8 mouse cellular contexts compared by ENCODE assay signal in genomic region chr19:26605438-26606320, GRCm38 (mm10). TPM values are rescaled to one million over a fixed set of nuclear protein-coding genes. Genes with fewer than 3 reads are reported as not detected.
DNase-seq lines count a peak whose midpoint lies in the region; ATAC-seq and TF ChIP-seq lines count a peak whose summit lies in the region.

No protein-coding gene starts in this region.

- H3K9ac ChIP-seq in embryonic facial prominence, embryonic 13.5 days: peak overlapping the region; percentile 90
- H3K9ac ChIP-seq in heart, embryonic 13.5 days: peak overlapping the region; percentile 87
- H3K9ac ChIP-seq in liver, embryonic 13.5 days: peak overlapping the region; percentile 60
- peak overlapping the region; percentile 78 for H3K9ac ChIP-seq in neural tube, embryonic 13.5 days

- TF ChIP-seq CTCF in testis, adult 2 months (IDR thresholded peaks at IDR 0.05; ENCODE audit: control insufficient read depth, insufficient read depth, insufficient replicate concordance, low read depth, low read length): no peak

- no peaks in the 10 kb centered on the region for H3K36me3 ChIP-seq in megakaryocyte, embryonic 14.5 days (replicated peaks; ENCODE audit: low read length)
- H3K36me3 ChIP-seq in embryonic facial prominence, embryonic 13.5 days: no peaks in the 10 kb centered on the region
- H3K36me3 ChIP-seq in heart, embryonic 13.5 days: no peaks in the 10 kb centered on the region
- H3K36me3 ChIP-seq in liver, embryonic 13.5 days: no peaks in the 10 kb centered on the region
- no peaks in the 10 kb centered on the region for H3K36me3 ChIP-seq in neural tube, embryonic 13.5 days
- H3K36me3 ChIP-seq in testis, adult 2 months (ENCODE audit: control insufficient read depth, insufficient read depth, low read length): no peaks in the 10 kb centered on the region

- peak overlapping the region; percentile 98 for H3K27ac ChIP-seq in embryonic facial prominence, embryonic 13.5 days
- peak overlapping the region; percentile 96 for H3K27ac ChIP-seq in heart, embryonic 13.5 days (replicated peaks)
- H3K27ac ChIP-seq in liver, embryonic 13.5 days: no peak overlapping the region
- peak overlapping the region; percentile 95 for H3K27ac ChIP-seq in neural tube, embryonic 13.5 days (replicated peaks)
- H3K27ac ChIP-seq in testis, adult 2 months (ENCODE audit: control insufficient read depth, insufficient read depth, low read depth, low read length): peak overlapping the region; percentile 79

- no peaks in the 10 kb centered on the region for H3K9me3 ChIP-seq in megakaryocyte, embryonic 14.5 days
- H3K9me3 ChIP-seq in embryonic facial prominence, embryonic 13.5 days: no peaks in the 10 kb centered on the region
- no peaks in the 10 kb centered on the region for H3K9me3 ChIP-seq in heart, embryonic 13.5 days
- H3K9me3 ChIP-seq in liver, embryonic 13.5 days (replicated peaks): no peaks in the 10 kb centered on the region
- no peaks in the 10 kb centered on the region for H3K9me3 ChIP-seq in neural tube, embryonic 13.5 days

- DNase-seq in kidney, postnatal 10 days: peak; percentile 78
- DNase-seq in liver, embryonic 13.5 days: peak; percentile 11

- peak overlapping the region; percentile 95 for H3K4me2 ChIP-seq in embryonic facial prominence, embryonic 13.5 days
- H3K4me2 ChIP-seq in heart, embryonic 13.5 days: peak overlapping the region; percentile 100
- peak overlapping the region; percentile 95 for H3K4me2 ChIP-seq in liver, embryonic 13.5 days
- H3K4me2 ChIP-seq in neural tube, embryonic 13.5 days: peak overlapping the region; percentile 100

- H3K27me3 ChIP-seq in megakaryocyte, embryonic 14.5 days (replicated peaks): peaks cover 14% of the 10 kb centered on the region
- peaks cover 3% of the 10 kb centered on the region; the same call in 1 of the 2 replicates for H3K27me3 ChIP-seq in embryonic facial prominence, embryonic 13.5 days
- H3K27me3 ChIP-seq in heart, embryonic 13.5 days (replicated peaks): peaks cover 12% of the 10 kb centered on the region; the same call in 1 of the 2 replicates
- peaks cover 69% of the 10 kb centered on the region for H3K27me3 ChIP-seq in liver, embryonic 13.5 days
- peaks cover 57% of the 10 kb centered on the region for H3K27me3 ChIP-seq in neural tube, embryonic 13.5 days
- peaks cover 8% of the 10 kb centered on the region; the same call in 1 of the 2 replicates for H3K27me3 ChIP-seq in testis, adult 2 months (ENCODE audit: control insufficient read depth, insufficient read depth, low read length)

- H3K4me1 ChIP-seq in megakaryocyte, embryonic 14.5 days: peaks cover 45% of the 10 kb centered on the region
- peaks cover 18% of the 10 kb centered on the region for H3K4me1 ChIP-seq in embryonic facial prominence, embryonic 13.5 days
- H3K4me1 ChIP-seq in heart, embryonic 13.5 days: peaks cover 16% of the 10 kb centered on the region
- peaks cover 37% of the 10 kb centered on the region for H3K4me1 ChIP-seq in liver, embryonic 13.5 days (replicated peaks)
- H3K4me1 ChIP-seq in neural tube, embryonic 13.5 days (replicated peaks): peaks cover 34% of the 10 kb centered on the region
- H3K4me1 ChIP-seq in testis, adult 2 months (ENCODE audit: control insufficient read depth, insufficient read depth, low read length): peaks cover 16% of the 10 kb centered on the region

- no peak for TF ChIP-seq POLR2A in testis, adult 2 months (IDR thresholded peaks at IDR 0.05; ENCODE audit: control insufficient read depth, low read depth, low read length)

- no peak for ATAC-seq in megakaryocyte, adult 5-6 weeks (ENCODE audit: poor library complexity, severe bottlenecking)
- ATAC-seq in embryonic facial prominence, embryonic 13.5 days (ENCODE audit: insufficient number of reproducible peaks, insufficient read depth, low FRiP score, low TSS enrichment, low read depth): no peak
- ATAC-seq in heart, embryonic 13.5 days (ENCODE audit: extremely low read depth, insufficient number of reproducible peaks, low FRiP score, low TSS enrichment): no peak
- ATAC-seq in liver, embryonic 13.5 days (ENCODE audit: low read depth): no peak
- peak; percentile 5; the same call in 1 of the 2 replicates for ATAC-seq in neural tube, embryonic 13.5 days (ENCODE audit: low read depth)

- H3K4me3 ChIP-seq in megakaryocyte, embryonic 14.5 days (replicated peaks): peak overlapping the region; percentile 92
- H3K4me3 ChIP-seq in embryonic facial prominence, embryonic 13.5 days: peak overlapping the region; percentile 87
- H3K4me3 ChIP-seq in heart, embryonic 13.5 days: peak overlapping the region; percentile 83
- H3K4me3 ChIP-seq in liver, embryonic 13.5 days (replicated peaks): peak overlapping the region; percentile 69
- peak overlapping the region; percentile 84 for H3K4me3 ChIP-seq in neural tube, embryonic 13.5 days
- peak overlapping the region; percentile 74 for H3K4me3 ChIP-seq in testis, adult 2 months (ENCODE audit: control insufficient read depth, low read depth, low read length)

- under 1% methylated on average over 44 of the region's 44 CpGs for WGBS in embryonic facial prominence, embryonic 13.5 days
- WGBS in heart, embryonic 13.5 days: under 1% methylated on average over 44 of the region's 44 CpGs
- WGBS in liver, embryonic 13.5 days (ENCODE audit: insufficient replicate concordance): under 1% methylated on average over 43 of the region's 44 CpGs
- WGBS in neural tube, embryonic 13.5 days: under 1% methylated on average over 44 of the region's 44 CpGs

RNA-seq across cellular contexts. Expression of gene Smarca2, which starts 0.8 kb away (rescaled TPM):
- polyA plus RNA-seq in megakaryocyte, embryonic 14.5 days (2012; ENCODE audit: insufficient read depth, low replicate concordance): 3.8 and 16.0 TPM in 2 replicates
- total RNA-seq in megakaryocyte, adult 5-6 weeks (2015): 49.8 and 63.8 TPM in 2 replicates
- 49.6 and 51.4 TPM in 2 replicates for total RNA-seq in megakaryocyte, adult 5-6 weeks (2017)
- polyA plus RNA-seq in embryonic facial prominence, embryonic 13.5 days (2015; fragmentation: Nextera tagmentation; extraction: Ambion mirVana): 91.9 and 115 TPM in 2 replicates
- 25.8 and 27.4 TPM in 2 replicates for polyA plus RNA-seq in heart, embryonic 13.5 days (2015; fragmentation: Nextera tagmentation; extraction: Ambion mirVana)
- polyA plus RNA-seq in liver, embryonic 13.5 days (2015; fragmentation: Nextera tagmentation; extraction: Ambion mirVana): 4.8 and 6.6 TPM in 2 replicates
- polyA plus RNA-seq in neural tube, embryonic 13.5 days (2015; fragmentation: Nextera tagmentation; extraction: Ambion mirVana): 72.1 and 82.5 TPM in 2 replicates
- 196 and 209 TPM in 2 replicates for polyA plus RNA-seq in testis, adult 2 months (2012; rRNA removed)
